In genomic region chr11:61231329-61231728, GRCm38 (mm10) we compare ENCODE assay signal across 8 mouse cellular contexts. TPM values are rescaled to one million over a fixed set of nuclear protein-coding genes. Genes with fewer than 3 reads are reported as not detected.
DNase-seq lines count a peak whose midpoint lies in the region; ATAC-seq and TF ChIP-seq lines count a peak whose summit lies in the region.

No protein-coding gene starts in this region.

- TF ChIP-seq EP300 in ES-Bruce4 (IDR thresholded peaks at IDR 0.05; ENCODE audit: insufficient read depth, low read depth, low read length) = no peak

- H3K27ac ChIP-seq in ES-Bruce4 (ENCODE audit: insufficient read depth, low read length) = no peak overlapping the region
- no peak overlapping the region for H3K27ac ChIP-seq in forebrain, embryonic 11.5 days (ENCODE audit: low read depth, low read length)
- H3K27ac ChIP-seq in lung, embryonic 15.5 days = no peak overlapping the region
- no peak overlapping the region for H3K27ac ChIP-seq in olfactory bulb, adult 2 months (ENCODE audit: insufficient read depth, low read depth, low read length)

- no peak for ATAC-seq in forebrain, embryonic 11.5 days (replicated peaks; ENCODE audit: low FRiP score)
- no peak for ATAC-seq in lung, embryonic 15.5 days (ENCODE audit: borderline replicate concordance, extremely low read depth, low FRiP score, low TSS enrichment)

- H3K4me1 ChIP-seq in ES-Bruce4 (ENCODE audit: control insufficient read depth, insufficient read depth, low read length) = no peaks in the 10 kb centered on the region
- H3K4me1 ChIP-seq in forebrain, embryonic 11.5 days (replicated peaks; ENCODE audit: control insufficient read depth, insufficient read depth, low read length) = no peaks in the 10 kb centered on the region
- H3K4me1 ChIP-seq in lung, embryonic 15.5 days = no peaks in the 10 kb centered on the region
- peaks cover 2% of the 10 kb centered on the region for H3K4me1 ChIP-seq in olfactory bulb, adult 2 months (ENCODE audit: control insufficient read depth, insufficient read depth, low read length)

- no peak overlapping the region for H3K4me3 ChIP-seq in ES-Bruce4 (ENCODE audit: low read depth, low read length)
- H3K4me3 ChIP-seq in forebrain, embryonic 11.5 days (ENCODE audit: low read depth, low read length) = no peak overlapping the region
- no peak overlapping the region for H3K4me3 ChIP-seq in lung, embryonic 15.5 days
- H3K4me3 ChIP-seq in olfactory bulb, adult 2 months (ENCODE audit: insufficient read depth, low read depth, low read length) = 0 out of 2 replicates have a peak overlapping the region, but pooled peaks have one; percentile 9

- intact Hi-C loops in heart, postnatal 14 days (cut with DNase I) = loop anchor here (5.0 kb wide), 3 partner anchors 36 to 106 kb away; partner anchors contain the start of gene Aldh3a2

- no peaks in the 10 kb centered on the region for H3K9me3 ChIP-seq in ES-Bruce4 (replicated peaks; ENCODE audit: control insufficient read depth, insufficient read depth, low read length, poor library complexity, severe bottlenecking)
- no peaks in the 10 kb centered on the region for H3K9me3 ChIP-seq in forebrain, embryonic 11.5 days (ENCODE audit: control insufficient read depth, low read length)
- no peaks in the 10 kb centered on the region for H3K9me3 ChIP-seq in lung, embryonic 15.5 days

- peak; percentile 81 for DNase-seq in brain, embryonic 14.5 days (ENCODE audit: low read depth)
- peak; percentile 54 for DNase-seq in forebrain, embryonic 11.5 days (ENCODE audit: low spot score)
- DNase-seq in heart, postnatal 14 days = peak; percentile 70 to 79
- DNase-seq in kidney, postnatal 36 days = peak; percentile 55 to 78
- peak; percentile 39 to 45 for DNase-seq in thymus, postnatal 36 days

- 18% methylated on average over 9 of the region's 9 CpGs for WGBS in forebrain, embryonic 11.5 days
- 3% methylated on average over 9 of the region's 9 CpGs for WGBS in lung, embryonic 15.5 days
- WGBS in olfactory bulb, adult 2 months = 2% methylated on average over 9 of the region's 9 CpGs

- no peak overlapping the region for H3K9ac ChIP-seq in ES-Bruce4 (ENCODE audit: low read depth, poor library complexity, severe bottlenecking)
- no peak overlapping the region for H3K9ac ChIP-seq in forebrain, embryonic 11.5 days (ENCODE audit: low read length)
- no peak overlapping the region for H3K9ac ChIP-seq in lung, embryonic 15.5 days

- no peak overlapping the region for H3K4me2 ChIP-seq in forebrain, embryonic 11.5 days (ENCODE audit: low read depth, low read length, severe bottlenecking)
- H3K4me2 ChIP-seq in lung, embryonic 15.5 days = peak overlapping the region; percentile 40

- no peaks in the 10 kb centered on the region for H3K36me3 ChIP-seq in ES-Bruce4 (ENCODE audit: control insufficient read depth, insufficient read depth, low read length, poor library complexity, severe bottlenecking)
- H3K36me3 ChIP-seq in forebrain, embryonic 11.5 days (ENCODE audit: control insufficient read depth, insufficient read depth, low read length) = no peaks in the 10 kb centered on the region
- H3K36me3 ChIP-seq in lung, embryonic 15.5 days = no peaks in the 10 kb centered on the region

- TF ChIP-seq CTCF in ES-Bruce4 (IDR thresholded peaks at IDR 0.05; ENCODE audit: low read depth, low read length) = peak; percentile 36
- peak; percentile 75; the same call in 1 of the 2 replicates for TF ChIP-seq CTCF in brain, embryonic 14.5 days (IDR thresholded peaks at IDR 0.05; ENCODE audit: borderline replicate concordance, extremely low read depth, insufficient read depth, insufficient read length)
- peak; percentile 44; the same call in 1 of the 2 replicates for TF ChIP-seq CTCF in olfactory bulb, adult 2 months (IDR thresholded peaks at IDR 0.05; ENCODE audit: insufficient read depth, low read depth, low read length)

- H3K27me3 ChIP-seq in ES-Bruce4 (ENCODE audit: control insufficient read depth, insufficient read depth, low read length, poor library complexity, severe bottlenecking) = no peaks in the 10 kb centered on the region
- no peaks in the 10 kb centered on the region for H3K27me3 ChIP-seq in forebrain, embryonic 11.5 days (ENCODE audit: control insufficient read depth, insufficient read depth, low read length)
- H3K27me3 ChIP-seq in lung, embryonic 15.5 days = peaks cover 5% of the 10 kb centered on the region; the same call in 1 of the 2 replicates

- TF ChIP-seq POLR2A in ES-Bruce4 (IDR thresholded peaks at IDR 0.05; ENCODE audit: insufficient read depth, low read length) = no peak
- no peak for TF ChIP-seq POLR2A in brain, embryonic 14.5 days (IDR thresholded peaks at IDR 0.05; ENCODE audit: borderline replicate concordance, extremely low read depth, insufficient read depth, insufficient read length, poor library complexity, severe bottlenecking)
- TF ChIP-seq POLR2A in olfactory bulb, adult 2 months (IDR thresholded peaks at IDR 0.05; ENCODE audit: insufficient read depth, low read depth, low read length) = no peak

RNA-seq across cellular contexts. Expression of gene Aldh3a1, which starts 24.0 kb away (rescaled TPM):
- polyA plus RNA-seq in ES-Bruce4 (2011; ENCODE audit: insufficient read depth, insufficient read length, low read depth, missing spikeins) = not detected in 2 replicates
- polyA plus RNA-seq in brain, embryonic 14.5 days (2012; rRNA removed) = 0.08 TPM in 1 of 2 replicates, not detected in the other
- not detected in 2 replicates for polyA plus RNA-seq in forebrain, embryonic 11.5 days (2014; fragmentation: Nextera tagmentation; extraction: Ambion mirVana)
- total RNA-seq in heart, postnatal 14 days (2021) = 1 to 10 TPM in 1 of 2 experiments, under 1 TPM in 1; 0.41 to 2.2 TPM
- 0.15 and 0.22 TPM in 2 replicates for polyA plus RNA-seq in lung, embryonic 15.5 days (2015; fragmentation: Nextera tagmentation; extraction: Ambion mirVana)
- not detected in 2 replicates for polyA plus RNA-seq in olfactory bulb, adult 2 months (2012; ENCODE audit: insufficient read depth, insufficient read length, low replicate concordance, missing spikeins)

RNA-seq across cellular contexts. Expression of gene Aldh3a2, which starts 35.9 kb away (rescaled TPM):
- polyA plus RNA-seq in ES-Bruce4 (2011; ENCODE audit: insufficient read depth, insufficient read length, low read depth, missing spikeins) = 21.3 and 22.4 TPM in 2 replicates
- polyA plus RNA-seq in brain, embryonic 14.5 days (2012; rRNA removed) = 29.0 and 29.4 TPM in 2 replicates
- 20.9 and 21.8 TPM in 2 replicates for polyA plus RNA-seq in forebrain, embryonic 11.5 days (2014; fragmentation: Nextera tagmentation; extraction: Ambion mirVana)
- total RNA-seq in heart, postnatal 14 days (2021) = 10 to 100 TPM; 37.3 to 38.4 TPM
- 37.3 and 41.1 TPM in 2 replicates for polyA plus RNA-seq in lung, embryonic 15.5 days (2015; fragmentation: Nextera tagmentation; extraction: Ambion mirVana)
- polyA plus RNA-seq in olfactory bulb, adult 2 months (2012; ENCODE audit: insufficient read depth, insufficient read length, low replicate concordance, missing spikeins) = not detected in 2 replicates

RNA-seq across cellular contexts. Expression of gene Usp22, which starts 56.5 kb away (rescaled TPM):
- polyA plus RNA-seq in ES-Bruce4 (2011; ENCODE audit: insufficient read depth, insufficient read length, low read depth, missing spikeins) = 107 and 113 TPM in 2 replicates
- polyA plus RNA-seq in brain, embryonic 14.5 days (2012; rRNA removed) = 318 and 370 TPM in 2 replicates
- 259 and 277 TPM in 2 replicates for polyA plus RNA-seq in forebrain, embryonic 11.5 days (2014; fragmentation: Nextera tagmentation; extraction: Ambion mirVana)
- total RNA-seq in heart, postnatal 14 days (2021) = 10 to 100 TPM; 37.6 to 38.9 TPM
- 109 and 113 TPM in 2 replicates for polyA plus RNA-seq in lung, embryonic 15.5 days (2015; fragmentation: Nextera tagmentation; extraction: Ambion mirVana)
- polyA plus RNA-seq in olfactory bulb, adult 2 months (2012; ENCODE audit: insufficient read depth, insufficient read length, low replicate concordance, missing spikeins) = not detected in 2 replicates
